Mouse (Mus musculus) midbrain, embryonic 14.5 days (tissue): ENCODE measurements around the gene Ep400. TPM values are rescaled to one million over a fixed set of nuclear protein-coding genes. Genes with fewer than 3 reads are reported as not detected.

Source experiments
- ATAC-seq: fragments of 200-750 bp; cut with Nextera tagmentation; 2 replicates; pipeline ENCODE4 v1.8.0; 2017; ENCODE audit warnings: moderate number of reproducible peaks, moderate library complexity; ENCODE audit not compliant: low FRiP score, low TSS enrichment
- DNase-seq: peaks from one replicate; pipeline ENCODE4 v3.0.0-alpha.2; 2015
- H3K27ac ChIP-seq: fragments of 300-500 bp; sonication (generic); replicated peaks from 2 replicates; pipeline ENCODE4 v1.5.1; 2014; ENCODE audit warnings: mild to moderate bottlenecking, low read depth, low read length, moderate library complexity
- H3K27me3 ChIP-seq: fragments of 300-500 bp; sonication (generic); 2 replicates; pipeline ENCODE4 v1.6.1; 2014; ENCODE audit warnings: low read length, control low read depth, mixed read lengths; ENCODE audit not compliant: control insufficient read depth, insufficient read depth
- H3K36me3 ChIP-seq: fragments of 300-500 bp; sonication (generic); 2 replicates; pipeline ENCODE4 v1.6.1; 2014; ENCODE audit warnings: low read length, control low read depth; ENCODE audit not compliant: control insufficient read depth, insufficient read depth
- H3K4me1 ChIP-seq: fragments of 300-500 bp; sonication (generic); 2 replicates; pipeline ENCODE4 v1.6.1; 2014; ENCODE audit warnings: mild to moderate bottlenecking, antibody characterized with exemption, low read length, control low read depth; ENCODE audit not compliant: control insufficient read depth, insufficient read depth
- H3K4me2 ChIP-seq: fragments of 300-500 bp; sonication (generic); 2 replicates; pipeline ENCODE4 v1.6.1; 2014; ENCODE audit warnings: mild to moderate bottlenecking, low read length, moderate library complexity
- H3K4me3 ChIP-seq: fragments of 300-500 bp; sonication (generic); replicated peaks from 2 replicates; pipeline ENCODE4 v1.5.1; 2014; ENCODE audit warnings: low read depth, low read length
- H3K9ac ChIP-seq: fragments of 300-500 bp; sonication (generic); replicated peaks from 2 replicates; pipeline ENCODE4 v1.6.1; 2014; ENCODE audit warnings: mild to moderate bottlenecking, low read length, moderate library complexity
- H3K9me3 ChIP-seq: fragments of 300-500 bp; sonication (generic); 2 replicates; pipeline ENCODE4 v1.6.1; 2016; ENCODE audit warnings: low read length, control low read depth, mixed read lengths; ENCODE audit not compliant: control insufficient read depth
- WGBS: fragments of 180-500 bp; shearing (Covaris S2); extraction: QIAGEN DNeasy Blood & Tissue Kit; methylation state at CpG from one replicate; pipeline ENCODE4 v1.1.7; 2014; 5-methylcytosine and 5-hydroxymethylcytosine counted together
- polyA plus RNA-seq: library from polyadenylated mRNA; unstranded; fragments of >200 nt; fragmentation: Nextera tagmentation; extraction: Ambion mirVana; gene quantifications from 2 replicates; pipeline ENCODE4 v1.2.1, GENCODE M21; 2014

Gene Ep400
- polyA plus RNA-seq, result 41.0 and 55.3 TPM in 2 replicates

DNA sequence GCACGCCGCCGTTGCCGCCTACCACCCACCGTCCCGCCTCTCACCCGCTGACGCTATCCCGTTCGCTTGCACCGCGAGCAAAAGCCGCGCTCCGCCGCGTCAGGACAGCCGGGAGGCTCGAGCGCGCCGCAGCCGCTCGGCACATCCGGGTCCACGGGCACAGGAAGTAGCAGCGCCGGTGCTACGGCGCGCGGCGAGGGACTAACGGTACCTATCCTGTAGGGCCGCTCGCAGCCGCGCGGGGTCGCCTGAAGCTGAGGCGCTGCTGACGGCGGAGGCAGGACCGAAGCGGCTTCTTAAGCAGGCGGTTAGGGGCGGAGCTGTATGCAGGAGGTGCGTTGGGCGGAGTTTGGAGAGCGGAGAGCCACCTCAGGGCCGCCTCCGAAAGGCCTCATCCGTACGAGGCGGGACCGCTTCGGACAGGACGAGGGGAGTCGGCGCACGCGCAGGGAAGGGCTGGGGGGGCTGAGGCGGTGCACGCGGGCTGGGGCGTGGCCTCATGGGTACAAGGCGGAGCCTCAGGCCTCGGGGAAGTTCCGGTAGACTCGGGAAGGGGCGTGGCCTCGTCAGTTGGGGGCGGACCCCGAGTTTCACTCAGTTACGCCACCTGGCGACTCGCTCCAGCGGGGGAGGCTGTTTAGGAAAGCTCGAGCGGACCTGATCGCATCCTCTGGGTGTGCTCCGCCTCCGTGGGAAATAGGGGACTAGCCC lies at the start of gene Ep400:
Gene Ep400 (minus strand): TSS at position 270 of the 711 bp plus-strand sequence.
- no peaks in the 10 kb centered on the region for H3K9me3 ChIP-seq
- H3K4me3 ChIP-seq, result peak within 1 kb of the TSS; percentile 89
- H3K27ac ChIP-seq, result peak within 1 kb of the TSS; percentile 95
- no peaks in the 10 kb centered on the region for H3K27me3 ChIP-seq
- peaks cover 24% of the 10 kb centered on the region for H3K36me3 ChIP-seq
- DNase-seq (peak; percentile 100), ATAC-seq (peak; percentile 96)
- peak within 1 kb of the TSS; percentile 74 for H3K4me2 ChIP-seq
- WGBS, result under 1% methylated on average over 83 of the region's 83 CpGs
- peak within 1 kb of the TSS; percentile 86 for H3K9ac ChIP-seq
- peaks cover 13% of the 10 kb centered on the region for H3K4me1 ChIP-seq

GRCm38 (mm10) chr5:110809667-110810325 lies 39.3 kb upstream of the Ep400 start, which contains the start of gene Ulk1:
Ulk1 (minus strand) TSS chr5:110810097.
- no peaks in the 10 kb centered on the region for H3K27me3 ChIP-seq
- peak; percentile 97 for ATAC-seq

DNA sequence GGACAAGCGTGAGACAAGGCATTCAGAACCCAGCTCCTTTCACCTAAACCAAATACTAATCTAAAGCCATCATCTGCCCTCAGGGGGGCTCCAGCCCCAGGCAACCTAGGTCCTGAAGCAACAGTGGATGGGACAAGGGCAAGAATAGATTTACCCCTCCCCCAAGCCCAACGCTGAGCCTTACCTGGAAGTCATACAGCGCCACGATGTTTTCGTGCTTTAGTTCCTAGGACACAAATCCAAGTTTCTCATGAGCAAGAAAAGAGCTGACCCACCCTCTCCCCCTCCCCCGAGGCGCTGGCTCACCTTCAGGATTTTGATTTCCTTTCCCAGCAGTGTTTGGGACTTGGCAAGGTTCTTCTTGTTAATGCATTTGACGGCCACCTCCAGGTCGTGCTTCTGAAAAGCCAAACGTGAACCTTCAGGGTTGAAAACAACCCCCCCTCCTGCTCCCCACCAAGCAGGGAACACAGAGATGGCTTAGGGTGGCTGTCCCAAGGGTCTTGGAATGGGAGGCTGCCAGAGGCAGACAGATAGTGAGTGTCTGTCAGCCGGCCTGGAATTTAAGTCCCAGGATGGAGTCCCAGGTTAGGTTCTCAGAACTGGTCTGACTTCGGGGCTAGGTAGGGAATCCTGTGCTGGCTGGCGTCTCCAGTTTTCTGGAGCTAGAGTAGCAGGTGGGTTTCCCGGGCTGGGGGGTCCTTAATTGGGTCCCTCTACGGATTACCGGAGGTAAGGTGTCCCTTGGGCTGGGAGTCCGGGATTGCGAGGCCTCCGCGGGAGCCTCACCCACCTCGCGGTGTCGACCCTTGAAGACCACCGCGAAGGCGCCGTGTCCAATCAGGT lies 38.5 kb upstream of the Ep400 start:
- peaks cover 30% of the 10 kb centered on the region for H3K4me1 ChIP-seq
- H3K4me3 ChIP-seq, result peak overlapping the region; percentile 84
- H3K9me3 ChIP-seq, result no peaks in the 10 kb centered on the region
- DNase-seq, result peak; percentile 34
- H3K27ac ChIP-seq, result peak overlapping the region; percentile 89
- peak overlapping the region; percentile 98 for H3K4me2 ChIP-seq
- peaks cover 27% of the 10 kb centered on the region; the same call in 1 of the 2 replicates for H3K36me3 ChIP-seq
- H3K9ac ChIP-seq, result peak overlapping the region; percentile 99
- WGBS, result 1% methylated on average over 27 of the region's 27 CpGs
- ATAC-seq, result no peak
- H3K27me3 ChIP-seq, result no peaks in the 10 kb centered on the region

More at GRCm38 (mm10) chr5:110809667-110810325, 39.3 kb upstream of the Ep400 start, which contains the start of gene Ulk1:
- Histone ChIP-seq H3K4me3 (peak within 1 kb of the TSS; percentile 84), H3K4me1 (peaks cover 30% of the 10 kb centered on the region), H3K9ac (peak within 1 kb of the TSS; percentile 99), H3K27ac (peak within 1 kb of the TSS; percentile 89), H3K36me3 (peaks cover 22% of the 10 kb centered on the region; the same call in 1 of the 2 replicates), H3K4me2 (peak within 1 kb of the TSS; percentile 98), H3K9me3 (no peaks in the 10 kb centered on the region)
- WGBS, result under 1% methylated on average over 77 of the region's 80 CpGs
- peak; percentile 99 for DNase-seq

DNA sequence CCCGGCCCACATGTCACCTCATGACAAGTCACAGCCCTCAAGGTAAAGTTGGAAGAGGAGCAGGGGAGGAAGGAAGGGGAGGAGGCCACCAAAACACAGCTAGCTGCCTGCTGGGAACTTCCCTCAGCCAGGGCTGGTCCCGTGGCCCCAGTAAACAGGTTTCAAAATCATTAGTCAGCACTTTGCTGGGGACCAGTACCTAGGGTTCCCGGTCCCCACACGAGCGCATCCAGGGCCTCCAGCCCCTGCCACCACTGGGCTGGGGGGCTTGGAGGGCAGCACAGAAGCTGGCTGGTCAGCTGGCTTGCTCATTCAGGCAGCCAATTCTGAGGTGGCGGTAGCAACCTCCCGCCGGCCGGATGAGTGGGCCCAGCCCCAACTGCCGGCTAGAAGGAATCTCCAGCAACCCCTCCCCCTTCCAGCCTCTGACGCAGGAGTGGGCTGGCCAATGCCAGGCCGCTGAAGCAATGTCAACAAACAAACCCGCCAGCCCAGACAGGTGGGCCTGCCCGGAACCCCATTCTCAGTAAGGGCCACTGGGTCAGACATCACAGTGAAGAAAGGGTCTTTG lies 37.6 kb upstream of the Ep400 start:
- Histone ChIP-seq H3K36me3 (peaks cover 27% of the 10 kb centered on the region; the same call in 1 of the 2 replicates), H3K4me3 (peak overlapping the region; percentile 84), H3K27ac (peak overlapping the region; percentile 52), H3K4me2 (peak overlapping the region; percentile 98), H3K9ac (peak overlapping the region; percentile 99), H3K9me3 (no peaks in the 10 kb centered on the region), H3K4me1 (peaks cover 30% of the 10 kb centered on the region), H3K27me3 (no peaks in the 10 kb centered on the region)
- peak; percentile 51 for ATAC-seq
- DNase-seq, result peak; percentile 86
- 4% methylated on average over 14 of the region's 14 CpGs for WGBS

- Histone ChIP-seq H3K9me3 (no peaks in the 10 kb centered on the region), H3K27me3 (no peaks in the 10 kb centered on the region), H3K36me3 (peaks cover 27% of the 10 kb centered on the region; the same call in 1 of the 2 replicates), H3K4me2 (peak overlapping the region; percentile 98), H3K4me1 (peaks cover 30% of the 10 kb centered on the region), H3K27ac (no peak overlapping the region), H3K9ac (peak overlapping the region; percentile 99), H3K4me3 (peak overlapping the region; percentile 84)
- 90% methylated on average over 4 of the region's 4 CpGs for WGBS
- ATAC-seq (no peak), DNase-seq (no peak)
These were observed 36.9 kb upstream of the Ep400 start for GRCm38 (mm10) chr5:110807453-110807852.

- peak overlapping the region; percentile 12; the same call in 1 of the 2 replicates for H3K4me2 ChIP-seq
- no peak overlapping the region for H3K27ac ChIP-seq
- no peak for ATAC-seq
- no peaks in the 10 kb centered on the region for H3K27me3 ChIP-seq
- peaks cover 30% of the 10 kb centered on the region for H3K4me1 ChIP-seq
- no peaks in the 10 kb centered on the region for H3K9me3 ChIP-seq
- WGBS, result 83% methylated on average over 1 of the region's 1 CpGs
- H3K36me3 ChIP-seq, result peaks cover 33% of the 10 kb centered on the region
- DNase-seq, result no peak
- H3K9ac ChIP-seq, result no peak overlapping the region
- H3K4me3 ChIP-seq, result no peak overlapping the region
These were observed 36.2 kb upstream of the Ep400 start for GRCm38 (mm10) chr5:110806676-110807075.

- ATAC-seq (no peak), DNase-seq (no peak)
- Histone ChIP-seq H3K27ac (no peak overlapping the region), H3K9ac (no peak overlapping the region), H3K27me3 (no peaks in the 10 kb centered on the region), H3K4me2 (no peak overlapping the region), H3K4me1 (peaks cover 30% of the 10 kb centered on the region), H3K9me3 (no peaks in the 10 kb centered on the region), H3K4me3 (no peak overlapping the region), H3K36me3 (peaks cover 38% of the 10 kb centered on the region)
- 88% methylated on average over 4 of the region's 4 CpGs for WGBS
These were observed 35.6 kb upstream of the Ep400 start for GRCm38 (mm10) chr5:110806154-110806553.
